Mouse (Mus musculus) spleen, postnatal 36 days (tissue): ENCODE data around the gene Gmpr2.

Source experiments
- DNase-seq, 2 experiments: peaks; one replicate each; pipeline ENCODE4 v3.0.0; 2022; ENCODE audit warnings: low spot score in 2 of 2, mixed read lengths in 1 of 2

The Gmpr2 gene

DNA sequence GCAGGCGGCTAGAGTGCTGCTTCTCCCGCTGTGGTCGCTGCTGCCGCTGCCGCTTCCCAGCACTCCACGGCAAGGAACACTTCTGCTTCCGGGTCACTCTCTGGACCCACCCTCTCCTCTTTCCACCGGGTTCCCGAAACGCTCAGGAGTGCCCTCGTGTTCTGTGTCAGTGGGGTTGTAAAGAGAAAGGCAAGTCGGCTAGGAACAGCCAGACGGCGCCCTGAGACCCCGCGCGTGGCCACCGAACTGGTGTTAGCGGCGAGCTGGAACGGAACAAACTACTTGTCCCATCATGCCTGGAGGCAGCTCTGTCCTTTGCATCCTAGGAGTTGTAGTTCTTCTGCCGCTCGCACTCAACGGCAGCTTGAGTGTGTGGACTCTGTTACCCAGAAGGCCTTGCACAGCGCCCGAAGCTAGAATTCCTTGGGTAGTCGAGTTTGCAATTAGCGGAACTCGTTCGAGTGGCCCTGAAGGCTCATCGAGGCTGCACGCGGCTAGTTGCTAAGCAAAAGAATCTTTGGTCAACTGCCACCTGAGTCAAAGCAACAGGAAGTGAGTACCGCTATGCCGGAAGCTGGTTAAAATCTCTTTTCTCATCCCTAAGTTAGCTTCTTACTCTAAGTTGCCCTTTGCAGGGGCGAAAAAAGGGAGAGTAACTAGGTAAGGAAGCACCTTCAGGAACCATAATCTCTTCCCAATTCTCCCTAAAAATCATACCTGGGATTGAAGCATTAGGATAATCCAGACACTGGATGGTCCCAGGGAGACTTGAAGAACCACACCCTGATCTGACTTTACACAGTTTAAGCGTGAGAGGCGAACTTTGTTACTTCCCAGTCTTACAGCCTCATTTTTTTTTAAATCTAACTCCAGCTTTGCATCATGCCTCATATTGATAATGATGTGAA lies at the start of gene Gmpr2, which contains the start of gene Nedd8:
Gene Gmpr2 (plus strand): TSS at position 109 of the 908 bp plus-strand sequence.
Gene Nedd8 (minus strand): TSS at position 292 of the 908 bp plus-strand sequence.
- peak; percentile 95 for DNase-seq

DNA sequence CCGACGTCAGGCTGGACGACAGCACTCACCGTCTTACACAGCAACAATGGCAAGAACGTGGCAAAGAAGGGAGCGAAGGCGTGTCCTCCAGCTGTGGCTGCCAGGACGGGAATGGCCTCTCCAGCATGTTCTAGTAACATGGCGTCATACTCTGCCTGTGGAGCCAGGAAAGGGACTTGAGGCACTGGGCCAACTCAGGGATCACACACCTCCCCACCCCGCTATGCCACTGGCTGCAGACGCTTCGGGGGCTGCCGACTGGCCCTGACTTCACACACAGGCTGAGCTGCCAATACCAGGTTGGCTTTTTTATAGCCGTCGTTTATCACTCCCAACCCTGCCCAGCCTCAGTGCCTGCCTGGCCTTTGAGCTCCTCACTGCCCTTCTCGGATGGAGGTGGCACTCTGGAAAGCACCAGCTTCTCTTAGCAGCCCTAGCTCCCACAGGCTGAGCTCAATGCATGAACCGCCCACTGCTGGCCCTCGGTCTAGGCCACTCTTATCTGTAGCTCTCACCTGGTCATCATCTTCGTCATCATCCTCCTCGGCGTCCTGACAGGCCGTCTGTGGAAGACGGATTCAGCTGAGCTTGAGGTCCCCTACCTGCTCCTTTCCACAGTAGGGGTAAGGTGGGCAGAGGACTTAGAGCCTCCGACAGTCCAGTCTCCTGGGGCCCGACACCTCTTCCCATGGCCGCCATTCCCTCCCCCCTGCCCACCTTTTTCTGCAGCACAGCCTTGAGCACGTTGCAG lies 43.5 kb upstream of the Gmpr2 start:
- no peak for DNase-seq

DNA sequence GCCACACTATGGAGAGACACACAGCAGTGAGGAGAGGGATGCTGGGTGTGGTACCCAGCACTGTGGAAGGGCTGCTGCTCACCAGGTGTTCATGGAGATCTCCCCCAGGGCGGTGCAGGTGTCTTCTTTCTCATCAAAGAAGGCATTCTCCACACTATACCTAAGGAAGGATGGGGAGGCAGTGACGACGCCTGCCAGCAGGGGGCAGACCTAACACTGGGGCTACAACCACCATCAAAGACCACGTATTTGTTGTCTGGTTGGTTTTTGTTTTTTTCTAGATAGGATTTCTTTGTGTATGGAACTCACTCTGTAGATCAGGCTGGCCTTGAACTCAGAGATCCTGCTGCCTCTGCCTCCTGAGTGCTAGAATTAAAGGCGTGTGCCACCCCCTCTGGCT lies 42.4 kb upstream of the Gmpr2 start:
- peak; percentile 48 to 62 for DNase-seq

DNA sequence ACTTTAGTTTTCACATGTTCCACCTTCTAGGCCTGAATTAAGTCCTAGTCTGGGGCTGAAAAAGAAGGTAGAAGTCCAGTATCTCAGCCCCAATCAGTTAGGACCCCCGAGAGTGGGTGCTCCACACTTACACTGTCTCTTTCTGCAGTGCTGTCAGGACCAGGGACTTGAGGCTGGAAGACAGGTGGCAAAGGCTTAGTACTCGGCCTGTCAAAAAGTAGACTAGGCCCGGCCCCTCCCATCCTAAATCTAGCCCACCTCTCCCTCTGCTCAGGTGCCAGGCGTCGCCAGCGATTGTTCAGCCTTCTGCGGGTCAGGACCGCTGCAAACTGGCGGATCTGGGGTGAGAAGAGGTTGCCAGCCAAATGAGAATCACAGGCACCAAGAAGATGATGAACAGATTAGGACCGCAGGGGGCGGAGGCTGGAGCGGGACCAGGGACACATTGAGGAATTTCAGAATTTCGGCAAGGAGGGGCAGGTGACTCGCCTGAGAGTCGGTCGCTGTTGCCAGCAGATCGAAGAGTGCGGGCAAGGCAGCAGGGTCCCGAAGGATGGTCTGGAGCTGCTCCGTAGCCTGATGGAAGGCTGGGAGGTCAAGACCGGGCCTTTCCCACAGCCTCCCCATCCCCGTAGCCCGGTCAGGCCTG lies 36.7 kb upstream of the Gmpr2 start:
- no peak for DNase-seq

DNA sequence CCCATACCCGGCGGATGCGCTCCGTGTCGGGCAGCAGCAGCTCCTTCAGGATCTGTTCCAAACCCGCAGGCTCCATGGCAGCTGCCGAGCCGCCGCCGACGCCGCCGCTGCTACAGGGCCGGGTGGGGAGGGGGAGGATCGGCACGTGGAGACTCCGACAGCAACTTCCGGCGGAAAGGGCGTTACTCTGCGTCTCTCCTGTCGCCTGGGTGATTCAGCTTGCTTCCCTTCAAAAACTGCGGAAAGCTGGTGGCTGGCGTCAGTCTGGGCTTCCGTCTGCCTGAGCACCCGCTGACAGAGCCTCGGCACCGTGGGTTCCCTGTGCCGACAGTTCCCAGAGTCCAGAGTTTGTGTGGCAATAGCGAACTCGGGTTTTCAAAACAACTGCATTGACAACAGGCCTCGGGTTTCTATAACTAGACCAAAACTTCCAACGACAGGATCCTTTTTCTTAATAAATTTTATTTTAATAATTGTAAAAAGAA lies 36.2 kb upstream of the Gmpr2 start, which contains the start of gene Ipo4:
Gene Ipo4 (minus strand): TSS at position 435 of the 485 bp plus-strand sequence.
- peak; percentile 83 to 84 for DNase-seq

DNA sequence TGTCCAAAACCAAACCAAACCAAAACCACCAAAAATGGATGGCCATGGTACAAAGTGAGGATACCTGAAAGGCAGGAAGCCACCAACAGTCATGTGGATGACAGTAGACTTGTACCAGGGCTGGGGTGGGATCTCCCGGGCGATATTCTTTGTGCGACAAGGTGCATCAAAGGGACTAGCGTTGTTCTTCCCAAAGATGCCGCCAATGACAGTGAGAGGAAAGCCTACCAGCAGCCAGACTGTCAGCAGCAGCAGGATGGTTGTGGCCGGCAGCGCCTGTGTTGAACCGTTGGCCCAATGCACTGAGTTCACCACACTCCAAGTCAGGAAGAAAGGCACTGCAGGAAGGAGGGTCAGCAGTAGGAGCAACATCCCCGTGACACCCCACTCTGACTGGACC lies 33.9 kb upstream of the Gmpr2 start, which contains the start of gene Gm49378:
Gene Gm49378 (minus strand): TSS at position 101 of the 400 bp plus-strand sequence.
- DNase-seq = no peak

DNA sequence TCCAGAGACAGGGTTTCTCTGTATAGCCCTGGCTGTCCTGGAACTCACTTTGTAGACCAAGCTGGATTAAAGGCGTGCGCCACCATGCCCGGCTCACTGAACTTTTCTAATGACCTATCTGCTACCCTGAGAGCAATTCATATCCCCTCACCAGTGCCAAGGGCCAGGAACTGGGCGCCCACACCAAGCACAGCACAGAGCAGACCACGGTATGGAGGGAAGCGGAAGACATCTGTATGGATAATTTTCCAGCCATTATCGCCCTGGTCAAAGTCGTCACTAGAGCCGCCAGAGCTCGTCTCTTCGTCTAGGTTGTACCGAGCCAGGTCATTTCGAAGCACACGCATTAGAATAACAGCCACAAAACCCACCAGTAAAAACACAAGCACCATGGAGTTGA lies 30.9 kb upstream of the Gmpr2 start:
- DNase-seq = no peak

DNA sequence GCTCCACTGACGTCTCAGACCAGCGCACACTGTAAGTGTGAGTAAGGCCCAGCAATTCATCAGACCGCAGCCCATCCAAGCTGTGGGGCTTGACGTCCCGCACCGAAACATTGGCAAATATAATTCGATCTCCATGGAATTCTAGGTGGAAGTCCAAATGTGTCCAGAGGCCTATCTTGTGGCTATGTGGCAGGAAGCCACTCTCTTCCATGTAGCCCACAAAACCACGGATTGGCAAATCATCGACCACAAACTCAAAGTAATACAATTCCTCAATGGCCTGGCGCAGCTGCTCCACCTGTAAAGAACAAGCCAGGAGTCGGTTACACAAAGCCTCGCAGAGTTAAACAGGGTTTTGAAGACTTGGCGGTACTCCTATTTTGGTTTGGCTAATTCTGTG lies 30.4 kb upstream of the Gmpr2 start:
- no peak for DNase-seq

DNA sequence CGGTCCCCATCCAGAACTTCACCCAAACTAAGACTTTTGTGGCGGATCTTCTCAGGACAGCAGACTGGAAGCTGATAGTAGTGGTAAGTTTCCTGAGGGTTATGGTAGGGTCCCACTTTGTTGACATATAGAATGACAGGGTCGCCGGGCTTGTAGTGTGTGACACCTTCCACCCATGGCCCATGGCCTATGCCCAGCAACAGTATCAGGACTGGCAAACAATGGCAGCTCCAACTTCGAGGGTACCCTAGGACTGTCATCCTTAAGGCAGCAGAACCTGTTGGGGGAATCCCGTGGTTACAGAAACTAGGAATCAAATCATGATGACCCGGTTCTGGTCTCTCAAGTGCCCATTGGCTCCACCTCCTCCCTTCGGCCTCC lies 29.1 kb upstream of the Gmpr2 start:
- DNase-seq = no peak

DNA sequence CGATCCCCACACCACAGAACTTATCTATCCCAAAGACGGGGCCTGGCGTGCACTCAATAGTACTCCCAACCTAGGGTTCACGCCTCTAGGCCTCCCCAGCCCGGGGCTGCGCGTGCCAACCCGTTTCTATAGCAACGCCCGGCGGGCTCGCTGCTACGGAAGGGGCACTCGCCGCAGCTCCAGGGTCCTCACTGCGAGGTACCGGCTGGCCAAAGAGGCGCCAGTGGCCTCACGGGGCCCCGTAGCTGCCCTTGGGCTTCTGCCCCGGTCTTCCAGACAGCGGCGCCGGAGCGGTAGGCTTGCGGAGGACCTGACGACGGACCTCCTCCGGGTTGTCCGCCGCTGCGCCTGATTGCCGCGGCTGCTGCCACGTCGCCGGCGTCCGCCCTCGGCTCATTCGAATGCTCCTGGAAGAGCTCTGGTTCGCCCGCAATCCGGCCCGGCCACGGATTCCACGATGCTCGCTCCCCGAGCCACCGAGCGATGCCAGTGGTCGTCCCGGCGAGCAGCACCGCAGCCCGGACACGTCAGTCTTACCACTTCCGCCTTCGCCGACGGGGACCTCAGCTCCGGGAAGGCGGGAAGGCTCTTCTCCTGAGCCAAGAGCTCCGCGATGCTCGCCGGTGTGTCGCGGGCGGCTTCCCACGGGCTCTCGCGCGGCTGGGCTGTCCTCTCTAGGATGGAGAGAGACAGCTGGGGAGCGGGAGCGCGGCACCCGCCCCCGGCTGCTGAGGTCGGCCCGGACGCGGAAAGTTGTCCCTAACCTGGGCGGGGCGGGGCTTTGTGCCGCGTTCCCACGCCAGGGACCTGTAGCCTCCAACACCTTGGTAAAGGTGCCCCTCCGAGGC lies 28.5 kb upstream of the Gmpr2 start, which contains the start of gene Tm9sf1:
Gene Tm9sf1 (minus strand): TSS at position 747 of the 848 bp plus-strand sequence.
- peak; percentile 83 for DNase-seq

DNA sequence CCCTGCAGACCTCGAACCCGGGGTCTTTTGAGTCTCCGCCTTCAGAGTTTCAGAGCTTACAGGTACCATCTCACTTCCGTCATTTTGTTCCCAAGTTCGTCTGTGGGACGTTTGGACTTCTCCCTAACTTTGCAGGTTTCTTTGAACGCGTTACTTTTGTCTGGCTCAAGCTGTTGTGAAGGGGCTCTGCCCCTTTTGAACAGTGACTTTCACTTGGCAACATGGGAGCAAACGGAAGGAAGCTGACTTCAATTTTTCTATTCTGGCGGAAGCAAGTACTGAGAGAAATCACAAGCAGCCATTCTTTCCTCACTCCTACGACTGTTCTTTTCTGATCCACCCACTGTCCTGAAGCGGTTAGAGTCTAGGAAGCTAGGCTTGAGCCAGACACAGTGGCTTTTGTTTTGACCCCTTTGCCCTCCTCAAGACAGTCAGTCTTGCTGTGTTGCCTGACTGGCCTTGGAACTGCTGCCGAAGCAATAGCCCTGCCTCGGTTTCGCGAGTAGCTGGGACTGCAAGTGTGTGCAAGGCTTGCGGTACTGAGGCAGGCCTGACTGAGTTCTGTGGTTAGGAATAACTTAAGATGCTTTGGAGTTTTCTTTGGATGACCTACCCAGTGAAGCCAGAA lies 27.4 kb upstream of the Gmpr2 start:
- peak; percentile 10 to 18 for DNase-seq

DNA sequence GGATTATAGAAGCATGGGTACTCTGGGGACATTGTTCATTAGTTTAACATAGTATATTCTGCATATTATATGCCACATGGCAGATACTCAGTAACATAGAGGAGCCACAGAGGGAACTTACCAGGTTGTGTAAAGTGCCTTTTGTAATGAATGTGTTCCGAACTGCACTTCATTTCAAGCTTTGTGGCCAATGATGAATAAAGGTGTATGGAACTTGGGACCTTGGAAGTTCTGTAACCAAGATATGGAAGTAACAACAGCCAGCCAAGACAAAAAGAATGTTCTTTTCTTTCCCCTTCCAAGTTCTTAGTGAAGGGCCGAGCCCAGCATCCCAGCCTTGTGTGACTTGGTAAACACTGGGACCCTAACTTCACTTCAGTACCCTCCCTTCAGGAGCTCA lies 21.9 kb upstream of the Gmpr2 start, which contains the start of gene Tssk4:
Gene Tssk4 (plus strand): TSS at position 301 of the 400 bp plus-strand sequence.
- no peak for DNase-seq

DNA sequence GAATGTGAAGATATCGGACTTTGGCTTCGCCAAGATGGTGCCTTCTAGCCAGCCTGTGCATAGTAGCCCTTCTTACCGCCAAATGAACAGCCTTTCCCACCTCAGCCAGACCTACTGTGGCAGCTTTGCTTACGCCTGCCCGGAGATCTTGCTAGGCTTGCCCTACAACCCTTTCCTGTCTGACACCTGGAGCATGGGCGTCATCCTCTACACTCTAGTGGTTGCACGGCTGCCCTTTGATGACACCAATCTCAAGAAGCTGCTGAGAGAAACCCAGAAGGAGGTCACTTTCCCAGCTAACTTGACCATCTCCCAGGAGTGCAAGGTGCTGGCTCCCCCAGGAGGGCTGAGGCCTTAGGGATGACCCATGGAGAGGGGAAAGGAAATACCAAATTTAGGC lies 20.2 kb upstream of the Gmpr2 start:
- DNase-seq = no peak

DNA sequence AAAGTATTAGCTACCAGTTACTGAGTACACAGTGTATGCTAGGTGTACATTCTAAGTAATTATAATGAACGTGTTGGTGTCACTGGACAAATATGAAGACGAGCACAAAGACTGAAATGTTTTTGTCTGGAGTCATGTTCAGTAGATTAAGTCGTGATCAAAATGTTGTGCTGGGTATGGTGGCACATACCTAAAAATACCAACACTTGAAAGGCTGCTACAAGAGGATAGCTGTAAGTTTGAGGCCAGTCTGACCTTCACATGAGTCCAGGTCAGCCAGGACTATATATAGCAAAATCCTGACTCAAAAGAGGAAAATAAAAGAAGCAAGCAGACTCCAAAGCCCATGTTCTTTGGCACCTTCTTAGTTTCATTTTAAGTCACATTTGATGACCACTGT lies 14.8 kb upstream of the Gmpr2 start:
- DNase-seq = no peak

DNA sequence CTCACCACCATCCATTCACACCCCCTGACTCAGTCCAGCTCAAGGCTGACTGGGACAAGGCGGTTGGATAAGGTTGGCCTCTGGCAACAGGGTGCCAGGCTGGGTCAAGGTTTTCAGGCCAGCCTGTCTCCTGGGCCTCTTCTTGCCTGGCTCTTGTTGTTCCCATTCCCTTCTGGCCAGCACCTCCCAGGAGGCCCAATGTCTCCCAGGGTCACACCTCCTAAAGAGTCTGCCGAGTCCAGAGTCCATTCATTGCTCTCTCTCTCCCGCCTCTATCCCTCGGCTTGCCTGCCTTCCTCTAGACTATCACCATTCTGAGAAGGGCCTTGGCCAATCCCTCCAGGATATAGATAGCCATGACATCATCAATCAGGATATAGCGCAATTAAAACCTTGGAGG lies 13.7 kb upstream of the Gmpr2 start:
- DNase-seq = no peak

DNA sequence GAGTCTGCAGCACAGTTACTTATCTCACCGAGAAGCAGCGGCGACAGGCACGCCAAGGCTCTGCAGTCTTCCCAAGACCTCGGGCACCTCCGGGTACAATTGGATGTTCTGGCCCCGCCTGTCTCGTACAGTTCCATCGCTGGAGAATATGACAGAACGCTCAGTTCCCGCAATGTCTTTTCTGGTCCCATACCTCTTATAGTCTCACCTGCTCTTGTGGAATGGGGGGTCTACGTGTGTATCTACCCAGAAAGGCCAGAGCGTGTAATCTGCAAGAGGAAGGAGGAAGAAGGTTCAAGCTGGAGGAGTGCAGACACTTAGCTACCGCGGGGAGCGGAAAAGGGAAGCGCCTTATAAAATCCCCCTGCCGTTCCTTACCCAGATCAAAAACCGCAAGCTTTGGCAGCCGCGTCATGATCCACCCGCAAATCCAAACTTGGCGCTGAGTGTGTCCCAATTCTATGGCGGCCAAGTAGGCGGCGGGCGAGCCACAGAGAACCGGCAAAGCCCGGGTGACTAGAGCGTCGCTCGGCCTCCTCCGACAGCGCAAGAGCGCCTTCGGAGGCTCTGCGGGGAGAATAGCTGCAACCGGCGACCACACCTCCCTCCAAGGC lies 11.7 kb upstream of the Gmpr2 start, which contains the start of gene Mdp1:
Gene Mdp1 (minus strand): TSS at position 549 of the 614 bp plus-strand sequence.
- peak; percentile 77 for DNase-seq

DNA sequence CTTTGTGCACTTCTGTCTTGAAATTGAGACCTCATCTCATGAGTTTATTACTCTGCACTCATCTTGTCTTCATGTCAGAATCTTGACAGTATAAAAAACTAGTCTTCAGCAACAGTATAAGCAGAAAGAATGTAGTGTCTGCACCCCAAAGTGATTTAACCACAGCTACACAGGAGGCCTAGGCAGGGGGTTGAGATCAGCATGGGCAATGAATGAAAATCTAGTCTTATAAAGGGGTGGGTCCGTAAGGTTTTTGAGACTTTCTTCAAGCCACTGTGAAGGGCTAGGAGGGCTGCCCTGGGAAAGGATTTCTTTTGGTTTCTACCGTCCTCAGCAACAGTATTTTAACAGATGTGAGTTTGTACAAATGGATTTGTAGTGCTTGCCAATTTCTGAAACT lies 11.1 kb upstream of the Gmpr2 start:
- no peak for DNase-seq

DNA sequence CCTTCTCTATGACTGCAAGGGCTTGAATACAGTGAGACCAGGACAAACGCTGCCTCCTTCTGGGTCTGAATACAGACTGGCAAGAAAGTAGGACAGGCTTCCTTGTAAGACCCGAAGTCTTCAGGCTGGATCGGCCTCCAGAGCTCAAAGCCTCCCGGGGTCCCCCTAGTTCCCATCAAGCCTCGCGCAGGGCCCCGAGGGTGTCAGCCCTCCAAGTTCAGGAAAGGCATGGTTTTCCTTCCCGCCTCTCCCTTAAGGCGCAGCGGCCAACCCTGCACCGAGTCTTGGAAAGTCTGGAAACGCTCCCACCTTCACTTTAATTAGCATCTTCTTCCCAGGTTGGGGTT lies 282 bp upstream of the Gmpr2 start:
- DNase-seq = no peak

DNA sequence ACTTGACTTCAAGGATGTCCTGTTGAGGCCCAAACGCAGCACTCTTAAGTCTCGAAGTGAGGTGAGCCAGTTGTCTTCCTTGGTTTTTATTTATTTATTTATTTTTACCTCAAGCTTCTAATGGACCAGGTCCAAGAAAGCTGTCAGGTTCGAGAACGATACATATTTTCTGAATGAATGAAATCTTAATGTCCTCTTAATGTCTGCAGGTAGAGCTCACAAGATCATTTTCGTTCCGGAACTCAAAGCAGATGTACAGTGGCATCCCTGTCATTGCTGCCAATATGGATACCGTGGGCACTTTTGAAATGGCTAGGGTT lies 960 bp downstream of the Gmpr2 start:
- no peak for DNase-seq

DNA sequence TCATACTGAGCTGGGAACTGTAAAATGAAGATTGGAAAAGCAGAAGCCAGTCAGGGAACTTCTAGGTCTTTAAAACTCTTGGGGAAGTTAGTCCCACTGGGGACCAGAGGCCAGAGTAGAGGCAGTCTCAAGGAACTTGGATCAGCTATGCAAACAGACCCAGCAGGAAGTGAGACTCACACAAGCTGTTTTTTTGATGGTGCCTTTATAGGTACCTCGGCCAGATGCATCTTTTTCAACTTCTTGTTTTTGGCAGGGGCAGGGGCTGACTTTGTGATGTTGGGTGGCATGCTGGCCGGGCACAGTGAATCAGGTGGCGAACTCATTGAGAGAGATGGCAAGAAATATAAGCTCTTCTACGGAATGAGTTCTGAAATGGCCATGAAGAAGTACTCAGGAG lies 5.9 kb downstream of the Gmpr2 start:
- DNase-seq = peak; percentile 47 to 48
